Mouse (Mus musculus): ENCODE data around the gene Prkg1.

DNA sequence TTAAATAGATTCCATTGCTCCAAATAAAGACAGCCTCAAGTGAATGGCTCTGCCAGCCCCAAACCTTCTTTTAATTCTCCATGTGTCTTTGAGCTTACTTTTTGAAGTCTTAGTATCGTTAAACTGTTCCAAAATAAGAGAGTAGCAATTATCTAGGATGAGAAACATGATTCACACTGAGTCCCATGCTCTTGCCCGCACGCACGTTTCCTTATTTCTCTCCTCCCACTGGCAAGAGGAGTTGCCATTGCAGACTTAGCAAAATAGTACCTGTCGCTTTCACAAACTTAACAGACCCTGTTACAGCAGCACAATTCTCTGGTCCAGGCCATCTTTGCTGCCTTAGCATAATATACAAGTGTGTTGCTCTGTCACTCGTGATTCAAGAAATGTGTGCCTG lies 110.8 kb downstream of the Prkg1 start:
- TF ChIP-seq CTCF (IDR thresholded peaks at IDR 0.05; ENCODE audit: control insufficient read depth, insufficient read depth, low read length) (no peak), POLR2A (IDR thresholded peaks at IDR 0.05; ENCODE audit: borderline replicate concordance, control insufficient read depth, low read depth, low read length) (no peak)

All from bone marrow, adult 2 months (tissue).